Mouse (Mus musculus) kidney, embryonic 15.5 days (tissue): ENCODE data around the gene Shc4. TPM values are rescaled to one million over a fixed set of nuclear protein-coding genes. Genes with fewer than 3 reads are reported as not detected.

Experiments
- ATAC-seq: fragments of 200-750 bp; cut with Nextera tagmentation; replicated peaks from 2 replicates; pipeline ENCODE4 v1.8.0; 2017; ENCODE audit warnings: moderate TSS enrichment; ENCODE audit not compliant: low FRiP score
- H3K27ac ChIP-seq: fragments of 300-500 bp; sonication (generic); 2 replicates; pipeline ENCODE4 v1.5.1; 2015; ENCODE audit warnings: mild to moderate bottlenecking, inconsistent platforms
- H3K27me3 ChIP-seq: fragments of 300-500 bp; sonication (generic); 2 replicates; pipeline ENCODE4 v1.6.1; 2015; ENCODE audit warnings: inconsistent platforms
- H3K36me3 ChIP-seq: fragments of 300-500 bp; sonication (generic); 2 replicates; pipeline ENCODE4 v1.6.1; 2015; ENCODE audit warnings: inconsistent platforms
- H3K4me1 ChIP-seq: fragments of 300-500 bp; sonication (generic); 2 replicates; pipeline ENCODE4 v1.6.1; 2015; ENCODE audit warnings: inconsistent platforms
- H3K4me2 ChIP-seq: fragments of 300-500 bp; sonication (generic); 2 replicates; pipeline ENCODE4 v1.6.1; 2015; ENCODE audit warnings: moderate library complexity, mild to moderate bottlenecking, inconsistent platforms
- H3K4me3 ChIP-seq: fragments of 300-500 bp; sonication (generic); replicated peaks from 2 replicates; pipeline ENCODE4 v1.5.1; 2015; ENCODE audit warnings: mild to moderate bottlenecking, inconsistent platforms
- H3K9ac ChIP-seq: fragments of 300-500 bp; sonication (generic); 2 replicates; pipeline ENCODE4 v1.6.1; 2015; ENCODE audit warnings: mild to moderate bottlenecking, inconsistent platforms
- H3K9me3 ChIP-seq: fragments of 300-500 bp; sonication (generic); replicated peaks from 2 replicates; pipeline ENCODE4 v1.6.1; 2016; ENCODE audit warnings: inconsistent platforms
- WGBS: fragments of 180-500 bp; shearing (Covaris S2); methylation state at CpG from one replicate; pipeline ENCODE4 v1.1.7; 2015; ENCODE audit warnings: mixed read lengths; 5-methylcytosine and 5-hydroxymethylcytosine counted together
- polyA plus RNA-seq: library from polyadenylated mRNA; unstranded; fragments of >200 nt; fragmentation: Nextera tagmentation; extraction: Ambion mirVana; gene quantifications from 2 replicates; pipeline ENCODE4 v1.2.1, GENCODE M21; 2015

Shc4 gene
- 1.2 and 1.3 TPM in 2 replicates for polyA plus RNA-seq

DNA sequence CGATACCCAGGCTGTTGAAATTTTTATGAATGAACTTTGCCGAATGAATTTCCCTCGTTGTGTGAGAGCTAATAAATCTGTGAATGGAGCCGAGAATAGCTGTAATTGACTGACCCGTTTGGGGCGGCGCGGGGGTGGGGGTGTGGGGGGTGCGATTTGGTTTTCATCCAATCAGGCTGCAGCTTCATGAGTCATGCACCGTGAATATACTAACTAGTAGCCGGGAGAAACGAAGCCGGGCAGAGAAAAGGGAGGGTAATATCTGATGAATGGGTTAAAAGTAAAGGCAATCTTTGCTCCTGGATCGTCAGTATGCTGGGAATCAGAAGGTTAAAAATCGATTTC lies at the start of gene Shc4:
Gene Shc4 (minus strand): TSS at position 63 of the 345 bp plus-strand sequence.
- Histone ChIP-seq H3K27ac (no peak within 1 kb of the TSS), H3K4me1 (peaks cover 28% of the 10 kb centered on the region), H3K36me3 (no peaks in the 10 kb centered on the region), H3K9me3 (no peaks in the 10 kb centered on the region), H3K9ac (peak within 1 kb of the TSS; percentile 37), H3K4me3 (peak within 1 kb of the TSS; percentile 53), H3K27me3 (peaks cover 60% of the 10 kb centered on the region), H3K4me2 (peak within 1 kb of the TSS; percentile 99)
- under 1% methylated on average over 15 of the region's 15 CpGs for WGBS
- ATAC-seq = peak; percentile 65

DNA sequence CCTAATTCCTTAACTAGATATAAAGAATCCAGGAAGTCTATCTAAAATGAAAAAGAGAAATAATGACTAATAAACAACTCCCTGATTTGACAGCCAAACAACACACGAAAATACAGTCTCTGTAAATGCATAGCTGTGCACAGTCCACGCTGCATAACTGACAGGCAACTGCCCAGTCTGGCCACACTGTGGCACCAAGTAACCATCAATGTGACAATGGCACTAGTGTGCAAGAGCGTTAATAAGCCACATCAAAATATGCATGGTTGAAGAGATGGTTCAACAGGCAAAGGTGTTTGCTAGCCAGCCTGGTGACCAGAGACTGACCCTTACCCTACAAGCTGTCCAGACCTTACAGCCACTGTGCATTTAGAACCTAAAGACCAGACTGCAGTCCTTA lies 41.1 kb upstream of the Shc4 start:
- Histone ChIP-seq H3K27me3 (no peaks in the 10 kb centered on the region), H3K27ac (no peak overlapping the region), H3K36me3 (peaks cover 86% of the 10 kb centered on the region), H3K9ac (no peak overlapping the region), H3K4me2 (no peak overlapping the region), H3K4me1 (no peaks in the 10 kb centered on the region), H3K9me3 (no peaks in the 10 kb centered on the region), H3K4me3 (no peak overlapping the region)
- ATAC-seq = no peak
- WGBS = 89% methylated on average over 3 of the region's 3 CpGs

DNA sequence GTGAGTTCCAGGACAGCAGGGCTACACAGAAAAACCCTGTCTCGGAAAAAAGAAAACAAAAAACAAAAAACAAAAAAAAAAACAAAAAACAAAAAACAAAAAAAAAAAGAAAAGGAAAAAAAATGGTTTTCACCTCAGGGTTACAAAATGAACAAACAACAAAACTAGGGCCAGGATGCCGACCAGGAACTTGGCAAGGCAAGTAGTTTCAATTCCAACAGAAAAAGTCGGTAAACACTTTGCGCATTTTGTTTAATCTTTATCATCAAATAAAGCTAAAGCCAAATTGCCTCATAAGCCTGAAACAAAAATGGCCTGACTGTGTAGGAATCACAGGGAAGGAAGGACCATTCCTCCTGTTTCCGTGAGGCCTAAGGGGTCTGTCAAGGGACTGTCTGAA lies 40.6 kb upstream of the Shc4 start:
- H3K27me3 ChIP-seq = no peaks in the 10 kb centered on the region
- H3K4me2 ChIP-seq = no peak overlapping the region
- no peak for ATAC-seq
- WGBS = 92% methylated on average over 5 of the region's 5 CpGs
- no peak overlapping the region for H3K9ac ChIP-seq
- H3K4me1 ChIP-seq = no peaks in the 10 kb centered on the region
- peaks cover 86% of the 10 kb centered on the region for H3K36me3 ChIP-seq
- H3K9me3 ChIP-seq = no peaks in the 10 kb centered on the region
- no peak overlapping the region for H3K27ac ChIP-seq
- no peak overlapping the region for H3K4me3 ChIP-seq

DNA sequence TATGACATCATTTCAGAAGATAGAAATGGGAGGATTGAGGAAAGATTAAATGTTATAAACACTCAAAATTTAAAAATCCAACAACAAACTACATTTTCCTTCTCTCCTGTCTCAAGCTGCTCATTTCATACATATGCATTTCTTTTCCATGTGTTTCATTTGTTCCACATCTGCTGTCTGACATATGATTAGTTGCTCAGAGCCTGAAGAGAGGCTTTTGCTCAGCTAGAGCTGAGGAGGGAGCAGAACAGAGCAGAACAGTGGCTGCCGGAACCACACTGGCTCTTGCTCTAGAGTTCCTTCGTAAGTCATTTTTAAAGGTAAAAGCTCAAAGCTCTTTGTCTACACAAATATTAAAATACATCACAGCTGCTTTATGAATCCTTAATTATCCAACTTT lies 25.4 kb upstream of the Shc4 start:
- ATAC-seq = no peak
- Histone ChIP-seq H3K9ac (no peak overlapping the region), H3K9me3 (no peaks in the 10 kb centered on the region), H3K27ac (no peak overlapping the region), H3K4me1 (no peaks in the 10 kb centered on the region), H3K4me2 (no peak overlapping the region), H3K4me3 (no peak overlapping the region), H3K27me3 (no peaks in the 10 kb centered on the region), H3K36me3 (peaks cover 92% of the 10 kb centered on the region)
- 89% methylated on average over 2 of the region's 2 CpGs for WGBS

DNA sequence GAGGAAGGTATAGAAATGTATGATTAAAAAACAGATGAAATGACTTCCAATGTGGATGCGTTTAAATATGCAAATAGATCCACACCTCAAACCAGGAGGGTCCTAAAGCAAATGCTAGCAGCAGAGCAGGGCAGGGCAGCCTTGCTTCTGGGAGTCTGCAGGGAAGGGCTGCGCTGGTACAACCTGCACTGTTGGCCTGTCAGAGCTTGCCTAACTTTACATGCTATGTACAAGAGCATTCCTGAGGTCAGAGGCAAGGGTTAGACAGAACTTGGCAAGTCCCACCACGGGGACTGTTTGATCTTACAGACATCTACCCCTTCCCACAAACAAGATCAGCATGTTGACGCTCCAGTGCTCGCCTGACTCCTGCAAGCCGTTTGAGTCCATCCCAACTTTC lies 15.4 kb upstream of the Shc4 start:
- no peak overlapping the region for H3K27ac ChIP-seq
- H3K4me3 ChIP-seq = no peak overlapping the region
- no peaks in the 10 kb centered on the region for H3K9me3 ChIP-seq
- H3K36me3 ChIP-seq = peaks cover 55% of the 10 kb centered on the region
- 79% methylated on average over 6 of the region's 6 CpGs for WGBS
- no peaks in the 10 kb centered on the region for H3K27me3 ChIP-seq
- no peak overlapping the region for H3K4me2 ChIP-seq
- H3K9ac ChIP-seq = no peak overlapping the region
- ATAC-seq = no peak
- no peaks in the 10 kb centered on the region for H3K4me1 ChIP-seq

DNA sequence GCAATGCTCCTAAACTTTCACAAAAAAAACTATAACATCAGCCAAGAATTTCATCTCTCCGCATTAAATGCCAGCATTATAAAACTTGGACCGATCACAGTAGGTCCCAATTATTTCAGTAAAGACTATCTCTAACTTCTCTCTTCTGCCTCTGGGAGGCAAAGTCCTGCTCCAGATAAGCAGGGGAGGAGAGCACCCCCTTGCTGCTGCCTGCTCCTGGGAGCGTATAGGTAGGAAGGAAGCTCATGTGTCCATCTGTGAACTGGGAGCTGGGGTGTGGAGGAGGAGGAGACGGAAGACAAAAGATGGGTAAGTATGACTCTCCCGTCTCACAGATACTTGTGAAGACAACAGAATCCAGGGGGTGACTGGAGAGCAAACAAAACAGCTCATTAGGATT lies 14.8 kb upstream of the Shc4 start:
- no peak overlapping the region for H3K4me3 ChIP-seq
- peaks cover 49% of the 10 kb centered on the region for H3K36me3 ChIP-seq
- no peak for ATAC-seq

DNA sequence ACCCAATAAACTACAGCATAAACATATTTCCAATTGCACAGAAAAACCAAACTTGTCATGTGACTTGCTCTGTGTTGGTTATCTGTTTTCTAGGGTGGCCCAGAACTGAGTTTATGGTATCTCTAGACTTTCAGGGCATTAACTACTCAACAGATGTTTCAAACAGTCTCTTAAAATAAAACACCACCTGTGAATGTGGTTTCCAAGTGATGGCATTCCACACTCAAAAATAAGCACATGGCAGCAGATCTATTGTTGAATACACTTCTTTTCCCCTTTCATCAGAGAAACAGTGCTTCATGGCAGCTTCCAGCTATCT lies 12.0 kb upstream of the Shc4 start:
- Histone ChIP-seq H3K27me3 (no peaks in the 10 kb centered on the region), H3K36me3 (peaks cover 23% of the 10 kb centered on the region), H3K9me3 (no peaks in the 10 kb centered on the region), H3K27ac (no peak overlapping the region), H3K4me2 (no peak overlapping the region), H3K9ac (no peak overlapping the region), H3K4me1 (peaks cover 10% of the 10 kb centered on the region), H3K4me3 (no peak overlapping the region)
- ATAC-seq = no peak

More for the DNA sequence above, 14.8 kb upstream of the Shc4 start:
- Histone ChIP-seq H3K27ac (no peak overlapping the region), H3K27me3 (no peaks in the 10 kb centered on the region), H3K4me2 (no peak overlapping the region), H3K9me3 (no peaks in the 10 kb centered on the region), H3K4me1 (no peaks in the 10 kb centered on the region), H3K9ac (no peak overlapping the region)
- WGBS = 64% methylated on average over 5 of the region's 5 CpGs

DNA sequence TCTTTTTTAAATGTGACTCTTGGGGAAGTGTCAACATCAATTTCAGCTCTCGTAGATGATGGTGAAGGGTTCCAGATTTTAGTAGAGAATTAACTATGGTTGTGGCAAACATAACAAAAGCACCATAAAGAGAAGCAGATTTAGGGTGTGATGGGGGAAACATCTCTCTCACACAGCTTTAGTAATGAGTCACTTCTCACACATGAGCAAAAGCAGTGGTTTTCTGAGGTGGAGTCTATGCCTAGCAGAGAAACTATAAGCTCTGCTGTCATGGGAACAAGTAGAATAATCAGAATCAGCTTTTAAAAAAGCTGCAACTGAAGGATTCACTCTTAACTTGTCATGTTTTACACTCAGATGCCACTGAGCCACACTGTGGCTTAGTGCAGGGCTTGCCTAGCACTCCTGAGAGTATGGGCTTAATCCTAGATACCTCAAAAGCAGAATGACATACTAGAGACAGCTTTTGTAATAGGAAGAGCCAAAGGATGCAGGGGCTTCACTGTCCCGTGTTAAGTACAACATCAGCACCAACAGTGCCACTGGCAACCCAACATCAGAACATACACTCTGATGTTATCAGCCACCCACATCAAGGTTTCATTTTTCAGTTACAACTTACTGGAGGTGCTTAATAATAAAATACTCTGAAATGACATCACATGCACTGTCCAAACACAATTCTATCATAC lies 11.5 kb upstream of the Shc4 start:
- Histone ChIP-seq H3K4me3 (no peak overlapping the region), H3K9me3 (no peaks in the 10 kb centered on the region), H3K27ac (no peak overlapping the region), H3K4me1 (peaks cover 10% of the 10 kb centered on the region), H3K27me3 (no peaks in the 10 kb centered on the region), H3K4me2 (no peak overlapping the region), H3K9ac (no peak overlapping the region), H3K36me3 (peaks cover 19% of the 10 kb centered on the region)
- WGBS = 60% methylated on average over 2 of the region's 2 CpGs
- ATAC-seq = no peak

DNA sequence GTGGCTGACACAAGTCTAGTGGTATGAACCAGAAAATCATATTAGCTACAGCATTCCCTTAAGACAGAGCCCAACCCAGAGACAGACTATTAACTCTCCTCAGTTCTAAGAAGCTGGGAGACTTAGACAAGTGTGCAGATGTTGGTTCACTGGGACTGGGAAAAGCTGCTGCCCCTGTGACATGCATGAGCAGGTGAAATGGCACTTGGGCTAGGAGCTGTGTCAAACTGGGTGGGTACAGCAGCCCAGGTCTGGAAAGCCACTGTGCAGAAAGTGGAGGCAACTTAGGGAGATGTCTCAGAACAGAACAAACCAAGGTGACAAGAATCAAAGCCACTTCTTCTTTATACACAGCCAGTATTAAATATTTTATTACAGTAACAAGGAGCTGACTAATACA lies 10.8 kb upstream of the Shc4 start:
- Histone ChIP-seq H3K27ac (no peak overlapping the region), H3K4me3 (no peak overlapping the region), H3K27me3 (no peaks in the 10 kb centered on the region), H3K4me2 (no peak overlapping the region), H3K36me3 (peaks cover 14% of the 10 kb centered on the region), H3K9ac (no peak overlapping the region), H3K4me1 (peaks cover 10% of the 10 kb centered on the region), H3K9me3 (no peaks in the 10 kb centered on the region)
- ATAC-seq = no peak

DNA sequence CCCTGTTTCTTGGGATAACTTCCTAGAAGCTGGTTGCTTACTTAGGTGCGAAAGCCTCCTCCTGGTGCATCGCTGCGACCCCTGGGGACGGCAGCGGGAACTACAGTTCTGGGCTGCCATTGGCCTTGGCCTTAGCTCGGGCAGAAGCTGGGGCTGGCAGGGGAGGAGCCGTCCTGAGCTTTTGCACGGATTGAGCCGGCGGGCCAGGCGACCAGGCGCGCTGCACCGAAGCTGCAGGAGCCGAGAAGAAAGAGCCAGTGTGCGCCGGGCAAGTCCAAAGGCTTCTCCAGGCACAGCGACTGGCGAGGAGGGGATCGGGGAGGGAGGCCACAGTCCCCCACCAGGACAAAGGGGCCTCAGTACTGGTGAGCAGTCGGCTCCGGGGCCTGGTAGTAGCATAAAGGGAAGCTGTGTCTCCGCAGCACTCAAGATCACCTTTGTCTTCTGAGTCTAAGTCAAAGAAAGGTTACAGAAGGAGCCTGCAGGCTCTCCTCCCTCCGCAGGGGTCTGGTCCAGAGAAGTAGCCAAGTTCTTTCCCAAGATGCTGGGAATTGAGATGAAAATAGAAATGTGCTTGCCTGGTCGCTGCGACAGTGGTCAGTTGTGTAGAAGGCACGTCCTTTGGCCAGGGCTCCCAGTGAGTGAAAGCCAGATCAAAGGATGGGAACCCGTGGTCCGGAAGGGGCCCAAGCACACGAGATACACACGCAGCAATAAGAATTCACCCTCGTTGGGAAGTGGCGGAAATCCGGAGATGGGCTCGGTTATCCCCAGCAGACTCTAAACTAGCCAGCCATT lies 8.0 kb upstream of the Shc4 start:
- peak overlapping the region; percentile 72 for H3K9ac ChIP-seq
- 7% methylated on average over 35 of the region's 35 CpGs for WGBS
- ATAC-seq = peak; percentile 96

DNA sequence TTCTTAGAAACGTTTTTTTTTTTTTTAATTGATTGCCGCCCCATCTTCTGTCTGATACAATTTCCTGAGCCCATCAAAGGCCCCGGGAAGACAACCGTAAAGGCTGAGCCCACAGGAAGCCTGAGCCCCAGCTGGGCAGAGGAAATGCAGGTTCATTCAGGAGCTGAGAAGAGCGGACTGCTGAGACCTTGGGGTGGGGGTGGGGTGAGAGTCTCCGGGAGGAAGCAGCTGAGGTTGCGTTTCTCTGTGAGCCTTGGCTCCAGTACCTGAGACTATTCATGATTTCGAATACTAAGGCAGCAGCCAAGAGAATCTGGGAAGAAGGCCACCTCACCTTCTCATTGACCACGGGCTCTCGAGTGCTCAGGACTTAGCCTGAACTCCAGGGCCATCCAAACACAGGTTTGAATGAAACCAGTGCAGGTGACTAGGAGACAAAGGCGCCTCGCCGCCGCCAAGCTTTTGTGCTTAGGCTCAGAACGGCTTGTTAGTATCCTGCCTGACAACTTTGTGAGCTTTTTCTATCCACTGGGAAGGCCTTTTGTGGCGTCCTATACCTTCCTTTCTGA lies 682 bp upstream of the Shc4 start:
- Histone ChIP-seq H3K27ac (no peak overlapping the region), H3K9ac (no peak overlapping the region), H3K4me2 (peak overlapping the region; percentile 99), H3K9me3 (no peaks in the 10 kb centered on the region), H3K4me1 (peaks cover 28% of the 10 kb centered on the region), H3K4me3 (peak overlapping the region; percentile 53), H3K27me3 (peaks cover 63% of the 10 kb centered on the region), H3K36me3 (no peaks in the 10 kb centered on the region)
- ATAC-seq = peak; percentile 60; the same call in 1 of the 2 replicates
- WGBS = 2% methylated on average over 16 of the region's 16 CpGs

More for the DNA sequence above, 8.0 kb upstream of the Shc4 start:
- peak overlapping the region; percentile 58; the same call in 1 of the 2 replicates for H3K27ac ChIP-seq
- H3K9me3 ChIP-seq = no peaks in the 10 kb centered on the region
- H3K36me3 ChIP-seq = no peaks in the 10 kb centered on the region
- peaks cover 10% of the 10 kb centered on the region for H3K4me1 ChIP-seq
- H3K4me2 ChIP-seq = peak overlapping the region; percentile 89
- peak overlapping the region; percentile 55 for H3K4me3 ChIP-seq
- peaks cover 13% of the 10 kb centered on the region; the same call in 1 of the 2 replicates for H3K27me3 ChIP-seq

DNA sequence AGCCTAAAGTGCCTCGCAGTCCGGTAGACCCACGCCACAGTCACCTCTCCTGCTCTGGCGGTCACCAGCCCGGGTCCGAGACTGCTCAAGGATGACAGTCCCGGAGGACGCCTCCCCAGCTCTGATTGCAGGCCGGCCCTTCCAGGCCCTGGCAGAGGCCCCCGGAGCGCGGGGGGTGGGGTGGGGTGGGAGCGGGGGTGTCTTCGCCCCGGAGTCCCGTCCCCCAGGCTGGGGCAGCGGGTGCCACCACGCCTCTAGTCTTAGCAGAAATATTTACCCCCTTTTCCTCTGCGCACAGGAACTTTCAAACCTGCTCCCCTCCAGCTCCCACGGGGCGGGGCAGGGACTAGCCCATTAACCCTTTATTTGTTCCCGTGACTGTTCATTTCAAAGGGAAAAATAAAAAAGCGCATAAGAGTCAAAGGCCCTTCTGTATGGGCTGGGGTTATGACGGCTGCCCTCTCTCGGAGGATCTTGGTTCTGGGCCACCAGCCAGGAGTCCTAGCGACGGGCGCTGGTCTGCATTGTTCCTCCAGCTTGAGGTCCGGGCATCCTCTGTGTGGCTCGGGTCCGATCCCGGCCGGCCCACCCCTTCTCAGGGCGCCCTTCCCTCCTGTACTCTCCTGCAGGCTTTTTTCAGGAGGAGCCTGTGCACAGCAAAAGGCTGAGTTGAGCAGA lies 401 bp downstream of the Shc4 start:
- Histone ChIP-seq H3K36me3 (no peaks in the 10 kb centered on the region), H3K9me3 (no peaks in the 10 kb centered on the region), H3K4me3 (peak overlapping the region; percentile 53), H3K27me3 (peaks cover 58% of the 10 kb centered on the region), H3K27ac (no peak overlapping the region), H3K4me1 (peaks cover 28% of the 10 kb centered on the region), H3K4me2 (peak overlapping the region; percentile 99), H3K9ac (peak overlapping the region; percentile 37)
- WGBS = under 1% methylated on average over 34 of the region's 34 CpGs
- peak; percentile 84 for ATAC-seq
